Mouse (Mus musculus) kidney, adult 2 months (tissue): ENCODE data around the gene Fcho1. TPM values are rescaled to one million over a fixed set of nuclear protein-coding genes. Genes with fewer than 3 reads are reported as not detected.

Source experiments
- DNase-seq: peaks from one replicate; pipeline ENCODE4 v3.0.0; 2021
- H3K27ac ChIP-seq: fragments of 200-500 bp; 2 replicates; pipeline ENCODE4 v1.5.1; 2012; ENCODE audit warnings: low read depth, low read length, control low read depth, inconsistent platforms; ENCODE audit not compliant: insufficient read depth
- H3K27me3 ChIP-seq: fragments of 200-500 bp; replicated peaks from 2 replicates; pipeline ENCODE4 v1.6.1; 2012; ENCODE audit warnings: mild to moderate bottlenecking, moderate library complexity, low read length, inconsistent platforms; ENCODE audit not compliant: control insufficient read depth, insufficient read depth
- H3K36me3 ChIP-seq: fragments of 200-500 bp; 2 replicates; pipeline ENCODE4 v1.6.1; 2012; ENCODE audit warnings: mild to moderate bottlenecking, moderate library complexity, low read length, inconsistent platforms; ENCODE audit not compliant: control insufficient read depth, insufficient read depth
- H3K4me1 ChIP-seq: fragments of 200-500 bp; 2 replicates; pipeline ENCODE4 v1.6.1; 2011; ENCODE audit warnings: low read length; ENCODE audit not compliant: control insufficient read depth, insufficient read depth
- H3K4me3 ChIP-seq: fragments of 200-500 bp; 2 replicates; pipeline ENCODE4 v1.5.1; 2011; ENCODE audit warnings: mild to moderate bottlenecking, low read depth, low read length, control low read depth; ENCODE audit not compliant: insufficient read depth
- CTCF ChIP-seq: fragments of 200-500 bp; conservative IDR thresholded peaks from 2 replicates; pipeline ENCODE4 v1.5.1; 2011; ENCODE audit warnings: low read depth, mild to moderate bottlenecking, control low read depth, low read length, moderate library complexity, mixed read lengths; ENCODE audit not compliant: insufficient read depth, insufficient read length
- POLR2A ChIP-seq: fragments of 200-500 bp; IDR thresholded peaks from one replicate; pipeline ENCODE4 v1.6.1; 2011; ENCODE audit warnings: low read depth, low read length, control low read depth
- WGBS: fragments of 180-500 bp; shearing (Covaris S2); methylation state at CpG from one replicate; pipeline ENCODE4 v1.1.7; 2018; 5-methylcytosine and 5-hydroxymethylcytosine counted together
- polyA plus RNA-seq: library from polyadenylated mRNA; depleted of rRNA; stranded (reverse); fragments of >200 nt; gene quantifications from 2 replicates; pipeline ENCODE4 v1.2.3, GENCODE M21; 2012

The Fcho1 gene
- polyA plus RNA-seq, 1 experiment = 9.5 TPM

DNA sequence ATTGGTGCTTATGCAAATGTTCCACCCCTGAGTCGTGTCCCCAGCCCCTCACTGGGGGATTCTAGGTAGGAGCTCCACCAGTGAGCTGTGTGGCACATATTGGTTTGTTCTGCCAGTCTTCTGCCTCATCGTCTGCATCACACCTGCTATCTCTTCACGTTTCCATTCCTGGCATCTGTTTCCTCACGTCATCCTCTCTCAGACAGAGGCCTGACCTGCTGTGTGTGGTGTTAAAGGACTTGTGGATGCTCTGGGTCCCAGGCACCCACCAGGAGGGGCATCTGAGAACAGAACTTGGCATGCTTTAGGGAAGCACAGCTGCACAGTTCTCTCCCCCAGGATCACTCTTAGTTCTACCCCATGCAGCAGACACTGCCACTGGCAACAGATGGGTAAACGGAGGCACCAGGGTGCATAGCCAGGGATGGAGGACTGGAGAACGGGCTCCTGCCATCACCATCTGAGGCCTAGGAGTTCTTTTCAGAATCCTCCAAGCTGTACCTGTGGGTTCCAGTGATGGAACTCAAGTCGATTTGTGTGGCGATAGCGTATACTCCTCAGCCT is 50.0 kb downstream of the Fcho1 start:
- TF ChIP-seq CTCF = no peak
- TF ChIP-seq POLR2A = no peak
- no peak for DNase-seq
- Histone ChIP-seq H3K27me3 (no peaks in the 10 kb centered on the region), H3K27ac (peak overlapping the region; percentile 86), H3K36me3 (no peaks in the 10 kb centered on the region), H3K4me3 (peak overlapping the region; percentile 99; the same call in 1 of the 2 replicates), H3K4me1 (peaks cover 5% of the 10 kb centered on the region; the same call in 1 of the 2 replicates)
- WGBS = 55% methylated on average over 9 of the region's 9 CpGs

- WGBS = 83% methylated on average over 2 of the region's 2 CpGs
- no peak overlapping the region for H3K4me3 ChIP-seq
- no peaks in the 10 kb centered on the region for H3K27me3 ChIP-seq
- DNase-seq = no peak
- H3K4me1 ChIP-seq = peaks cover 5% of the 10 kb centered on the region; the same call in 1 of the 2 replicates
- H3K27ac ChIP-seq = no peak overlapping the region
- no peak for TF ChIP-seq CTCF
- TF ChIP-seq POLR2A = no peak
- no peaks in the 10 kb centered on the region for H3K36me3 ChIP-seq
Observed at GRCm38 (mm10) chr8:71674071-71674470, 51.4 kb downstream of the Fcho1 start.

DNA sequence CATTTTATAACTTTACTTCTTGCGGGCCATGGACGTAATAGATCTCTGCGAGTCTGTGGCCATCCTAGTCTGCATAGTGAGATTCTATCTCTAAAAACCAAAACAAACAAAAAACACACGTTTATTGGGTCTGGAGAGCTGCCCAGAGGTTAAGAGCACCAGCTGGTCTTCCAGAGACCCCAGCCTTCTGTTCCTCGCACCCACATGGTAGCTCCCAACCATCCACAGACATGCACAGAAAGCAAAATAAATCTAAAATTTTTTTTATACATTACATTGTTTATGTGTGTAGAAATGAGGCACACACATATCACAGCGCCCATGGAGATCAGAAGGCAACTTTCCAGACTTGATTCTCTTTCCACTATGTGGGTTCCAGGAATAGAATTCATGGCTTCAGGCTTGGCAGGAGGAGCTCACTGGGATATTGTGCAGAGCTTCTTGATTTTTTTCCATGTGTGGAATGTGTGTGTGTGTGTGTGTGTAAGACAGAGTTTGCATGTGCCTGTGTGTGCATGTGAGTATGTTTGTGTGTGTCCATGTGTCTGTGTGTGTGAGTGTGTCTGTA is 53.3 kb downstream of the Fcho1 start:
- Histone ChIP-seq H3K4me1 (peaks cover 5% of the 10 kb centered on the region; the same call in 1 of the 2 replicates), H3K27ac (peak overlapping the region; percentile 48; the same call in 1 of the 2 replicates), H3K36me3 (no peaks in the 10 kb centered on the region), H3K4me3 (no peak overlapping the region), H3K27me3 (no peaks in the 10 kb centered on the region)
- 63% methylated on average over 6 of the region's 6 CpGs for WGBS
- TF ChIP-seq POLR2A = no peak
- TF ChIP-seq CTCF = no peak
- no peak for DNase-seq

DNA sequence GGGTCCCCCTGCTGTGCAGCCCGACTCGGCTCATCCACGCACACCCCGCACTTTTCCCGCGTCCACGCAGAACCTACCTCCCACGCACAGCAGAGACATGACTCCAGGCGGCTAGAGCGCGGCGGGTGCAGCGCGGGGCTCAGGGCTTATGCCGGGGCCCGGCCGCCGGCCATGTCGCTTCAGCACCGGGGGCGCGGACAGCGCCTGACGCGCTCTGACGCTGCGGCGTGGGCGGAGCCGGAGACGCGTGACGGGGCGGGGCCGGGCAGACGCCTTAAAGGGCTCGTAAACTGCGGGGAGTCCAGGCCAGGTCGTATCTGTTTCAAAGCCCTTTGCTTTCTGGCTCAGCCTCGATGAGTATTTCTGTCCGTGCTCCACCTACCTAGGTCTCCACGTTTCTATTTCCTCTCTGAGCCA is 54.0 kb downstream of the Fcho1 start, which contains the start of gene Unc13a:
Gene Unc13a (minus strand): TSS at position 209 of the 417 bp plus-strand sequence.
- H3K27ac ChIP-seq = peak within 1 kb of the TSS; percentile 48; the same call in 1 of the 2 replicates
- peak; percentile 90 for DNase-seq
- TF ChIP-seq POLR2A (no peak), CTCF (no peak)
- H3K36me3 ChIP-seq = no peaks in the 10 kb centered on the region
- H3K27me3 ChIP-seq = no peaks in the 10 kb centered on the region
- H3K4me3 ChIP-seq = peak within 1 kb of the TSS; percentile 70
- under 1% methylated on average over 42 of the region's 42 CpGs for WGBS
- H3K4me1 ChIP-seq = peaks cover 5% of the 10 kb centered on the region; the same call in 1 of the 2 replicates

DNA sequence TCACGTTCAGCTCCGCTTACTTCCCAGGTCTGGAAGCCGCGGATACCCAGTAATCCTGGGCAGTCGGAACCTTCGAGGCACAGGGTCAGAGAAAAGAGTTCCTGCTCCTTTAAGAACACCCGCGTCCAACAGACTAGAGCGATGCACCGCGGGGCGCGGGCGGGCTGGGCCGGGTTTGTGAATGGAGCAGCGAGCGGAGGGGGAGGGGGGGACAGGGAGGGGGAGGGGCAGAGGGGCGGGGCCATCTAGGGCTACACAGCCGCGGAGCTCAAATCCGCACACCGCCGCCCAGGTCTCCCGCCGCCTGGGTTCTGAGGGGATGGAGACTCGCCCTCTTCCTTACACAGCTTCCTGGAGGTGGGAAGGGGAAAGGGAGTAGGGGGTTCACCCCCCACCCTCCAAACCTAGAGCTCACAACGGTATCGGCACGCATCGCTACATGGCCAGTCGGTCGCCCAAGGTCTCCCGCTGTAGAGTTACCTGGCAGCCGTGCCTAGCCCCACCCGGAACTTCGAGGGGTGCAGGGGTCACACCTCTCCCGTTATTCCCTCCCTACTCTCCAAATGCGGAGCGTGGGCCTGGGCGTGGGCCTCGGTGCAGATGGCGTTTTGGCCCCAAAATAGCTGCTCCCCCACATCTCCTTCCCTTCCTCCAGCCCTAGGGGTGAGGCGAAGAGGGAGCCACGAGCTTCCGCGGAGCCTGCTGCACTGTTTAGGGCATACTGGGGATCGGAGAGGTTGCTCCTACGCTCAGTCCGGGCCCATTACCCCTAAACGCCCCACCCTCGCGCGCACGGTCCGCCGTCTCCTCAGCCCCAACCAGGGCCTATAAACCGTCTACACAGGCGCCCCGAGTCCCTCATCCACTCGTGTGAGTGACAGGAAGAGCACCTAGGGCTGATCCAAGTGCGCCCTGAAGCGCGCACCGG is 54.6 kb downstream of the Fcho1 start:
- Histone ChIP-seq H3K27me3 (no peaks in the 10 kb centered on the region), H3K4me3 (peak overlapping the region; percentile 70), H3K36me3 (no peaks in the 10 kb centered on the region), H3K27ac (no peak overlapping the region), H3K4me1 (peaks cover 4% of the 10 kb centered on the region; the same call in 1 of the 2 replicates)
- WGBS = under 1% methylated on average over 63 of the region's 64 CpGs
- peak; percentile 53 for DNase-seq
- TF ChIP-seq POLR2A (no peak), CTCF (no peak)

DNA sequence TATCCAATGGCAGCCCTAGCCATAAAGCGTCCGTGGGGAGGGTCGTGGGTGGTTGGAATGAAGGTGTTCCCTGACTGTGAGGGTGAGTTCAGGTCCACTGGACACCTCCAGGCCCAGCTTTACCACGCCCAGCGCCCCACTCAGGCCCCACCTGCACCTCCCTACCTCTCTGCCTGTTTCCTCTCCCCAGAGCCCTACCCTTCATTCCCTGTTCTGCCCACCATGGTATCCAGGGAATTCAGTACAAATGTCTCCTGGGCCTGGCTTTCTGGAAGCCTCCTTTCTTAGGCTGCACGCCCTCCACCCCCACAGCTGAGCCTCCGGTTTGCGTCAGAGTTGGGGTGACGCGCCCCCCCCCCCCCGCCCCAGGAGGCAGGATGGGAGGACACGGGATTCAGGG is 55.3 kb downstream of the Fcho1 start:
- DNase-seq = no peak
- H3K4me3 ChIP-seq = no peak overlapping the region
- H3K36me3 ChIP-seq = no peaks in the 10 kb centered on the region
- no peak for TF ChIP-seq POLR2A
- no peak for TF ChIP-seq CTCF
- H3K4me1 ChIP-seq = no peaks in the 10 kb centered on the region
- WGBS = 18% methylated on average over 12 of the region's 12 CpGs
- H3K27ac ChIP-seq = no peak overlapping the region
- H3K27me3 ChIP-seq = no peaks in the 10 kb centered on the region
